Mouse (Mus musculus) limb, embryonic 13.5 days (tissue): Measurements from ENCODE around the gene Dars2. TPM values are rescaled to one million over a fixed set of nuclear protein-coding genes. Genes with fewer than 3 reads are reported as not detected.

Experiments
- ATAC-seq: fragments of 200-750 bp; cut with Nextera tagmentation; 2 replicates; pipeline ENCODE4 v1.8.0; 2017; ENCODE audit warnings: low read depth, moderate number of reproducible peaks, moderate TSS enrichment; ENCODE audit not compliant: low FRiP score
- H3K27ac ChIP-seq: fragments of 300-500 bp; sonication (generic); 2 replicates; pipeline ENCODE4 v1.5.1; 2015; ENCODE audit warnings: inconsistent platforms, mild to moderate bottlenecking, moderate library complexity
- H3K27me3 ChIP-seq: fragments of 300-500 bp; sonication (generic); 2 replicates; pipeline ENCODE4 v1.6.1; 2015; ENCODE audit warnings: mild to moderate bottlenecking, inconsistent platforms
- H3K36me3 ChIP-seq: fragments of 300-500 bp; sonication (generic); 2 replicates; pipeline ENCODE4 v1.6.1; 2015; ENCODE audit warnings: inconsistent platforms, mild to moderate bottlenecking, moderate library complexity
- H3K4me1 ChIP-seq: fragments of 300-500 bp; sonication (generic); 2 replicates; pipeline ENCODE4 v1.6.1; 2015; ENCODE audit warnings: inconsistent platforms
- H3K4me2 ChIP-seq: fragments of 300-500 bp; sonication (generic); replicated peaks from 2 replicates; pipeline ENCODE4 v1.6.1; 2015; ENCODE audit warnings: inconsistent platforms, mild to moderate bottlenecking, moderate library complexity
- H3K4me3 ChIP-seq: fragments of 300-500 bp; sonication (generic); 2 replicates; pipeline ENCODE4 v1.5.1; 2015; ENCODE audit warnings: moderate library complexity, mild to moderate bottlenecking, inconsistent platforms
- H3K9ac ChIP-seq: fragments of 300-500 bp; sonication (generic); 2 replicates; pipeline ENCODE4 v1.6.1; 2015; ENCODE audit warnings: mild to moderate bottlenecking, inconsistent platforms
- H3K9me3 ChIP-seq: fragments of 300-500 bp; sonication (generic); 2 replicates; pipeline ENCODE4 v1.6.1; 2016; ENCODE audit warnings: inconsistent platforms
- WGBS: fragments of 180-500 bp; shearing (Covaris S2); methylation state at CpG from one replicate; pipeline ENCODE4 v1.1.7; 2015; 5-methylcytosine and 5-hydroxymethylcytosine counted together
- polyA plus RNA-seq: library from polyadenylated mRNA; unstranded; fragments of >200 nt; fragmentation: Nextera tagmentation; extraction: Ambion mirVana; gene quantifications from 2 replicates; pipeline ENCODE4 v1.2.1, GENCODE M21; 2015

Dars2 gene
- 25.4 and 26.9 TPM in 2 replicates for polyA plus RNA-seq

GRCm38 (mm10) chr1:161070352-161071271, at the start of gene Dars2, which contains the start of gene Cenpl:
Dars2 (minus strand) TSS chr1:161070658.
Cenpl (plus strand) TSS chr1:161070713.
- H3K4me2 ChIP-seq, result peak within 1 kb of the TSS; percentile 84
- peak within 1 kb of the TSS; percentile 44; the same call in 1 of the 2 replicates for H3K27ac ChIP-seq
- H3K9ac ChIP-seq, result peak within 1 kb of the TSS; percentile 84
- peak; percentile 98 for ATAC-seq
- no peaks in the 10 kb centered on the region for H3K27me3 ChIP-seq
- peaks cover 2% of the 10 kb centered on the region for H3K36me3 ChIP-seq
- WGBS, result under 1% methylated on average over 57 of the region's 57 CpGs
- H3K4me3 ChIP-seq, result peak within 1 kb of the TSS; percentile 78
- H3K4me1 ChIP-seq, result peaks cover 34% of the 10 kb centered on the region
- no peaks in the 10 kb centered on the region for H3K9me3 ChIP-seq

DNA sequence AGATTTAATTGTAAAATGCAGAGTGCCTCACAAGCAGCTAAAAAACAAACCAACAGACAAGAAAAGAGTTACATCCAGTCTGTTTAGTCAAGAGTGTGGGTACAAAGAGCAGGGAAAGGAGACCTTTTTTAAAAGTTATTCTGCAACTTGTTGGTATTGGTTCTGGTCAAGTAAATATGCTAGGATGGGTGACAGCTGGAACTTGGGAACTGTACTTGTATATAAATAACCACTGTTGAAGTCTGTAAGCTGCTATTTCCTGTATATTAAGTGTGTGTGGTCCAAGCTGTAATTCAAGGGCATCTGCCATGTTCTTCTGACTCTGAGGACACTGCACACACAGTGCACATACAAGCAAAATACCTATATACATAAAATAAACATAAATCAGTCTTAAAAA, 44.1 kb upstream of the Dars2 start:
- Histone ChIP-seq H3K4me1 (no peaks in the 10 kb centered on the region), H3K9me3 (no peaks in the 10 kb centered on the region), H3K9ac (no peak overlapping the region), H3K36me3 (peaks cover 3% of the 10 kb centered on the region; the same call in 1 of the 2 replicates), H3K27me3 (no peaks in the 10 kb centered on the region), H3K27ac (no peak overlapping the region), H3K4me3 (no peak overlapping the region), H3K4me2 (no peak overlapping the region)
- ATAC-seq, result no peak

DNA sequence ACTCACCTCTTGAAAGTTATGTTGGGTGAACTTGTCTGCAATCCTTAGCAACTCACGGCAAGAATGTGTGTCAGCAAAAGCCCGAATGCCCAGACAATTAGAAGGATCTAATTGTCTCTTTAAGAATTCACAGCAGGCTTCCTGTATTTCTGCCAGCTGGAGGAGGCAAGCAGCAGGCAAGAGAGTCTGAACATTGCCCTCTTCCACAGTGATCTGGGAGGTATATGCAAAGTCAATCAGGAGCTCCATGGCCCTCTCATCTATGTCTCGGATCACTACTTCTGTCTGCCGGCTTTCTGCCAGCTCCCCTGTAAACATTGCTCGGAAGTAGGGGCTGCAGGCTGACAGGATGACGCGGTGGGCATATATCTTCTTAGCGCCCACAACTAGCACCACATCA, 38.8 kb upstream of the Dars2 start:
- no peak overlapping the region for H3K9ac ChIP-seq
- no peak overlapping the region for H3K4me3 ChIP-seq
- H3K36me3 ChIP-seq, result peaks cover 29% of the 10 kb centered on the region
- no peak overlapping the region for H3K4me2 ChIP-seq
- no peak for ATAC-seq
- no peak overlapping the region for H3K27ac ChIP-seq
- H3K9me3 ChIP-seq, result no peaks in the 10 kb centered on the region
- no peaks in the 10 kb centered on the region for H3K27me3 ChIP-seq
- WGBS, result 92% methylated on average over 8 of the region's 8 CpGs
- no peaks in the 10 kb centered on the region for H3K4me1 ChIP-seq

- Histone ChIP-seq H3K4me1 (no peaks in the 10 kb centered on the region), H3K27me3 (no peaks in the 10 kb centered on the region), H3K9ac (no peak overlapping the region), H3K27ac (no peak overlapping the region), H3K4me3 (no peak overlapping the region), H3K9me3 (no peaks in the 10 kb centered on the region), H3K36me3 (peaks cover 40% of the 10 kb centered on the region), H3K4me2 (no peak overlapping the region)
- ATAC-seq, result no peak
- 80% methylated on average over 1 of the region's 1 CpGs for WGBS
These were observed 33.4 kb upstream of the Dars2 start for GRCm38 (mm10) chr1:161103842-161104241.

- H3K9me3 ChIP-seq, result no peaks in the 10 kb centered on the region
- H3K4me2 ChIP-seq, result no peak overlapping the region
- peaks cover 45% of the 10 kb centered on the region for H3K36me3 ChIP-seq
- no peak overlapping the region for H3K9ac ChIP-seq
- ATAC-seq, result no peak
- 96% methylated on average over 4 of the region's 4 CpGs for WGBS
- no peak overlapping the region for H3K27ac ChIP-seq
- H3K27me3 ChIP-seq, result no peaks in the 10 kb centered on the region
- H3K4me1 ChIP-seq, result no peaks in the 10 kb centered on the region
- H3K4me3 ChIP-seq, result no peak overlapping the region
These were observed 29.4 kb upstream of the Dars2 start for GRCm38 (mm10) chr1:161099721-161100405.

GRCm38 (mm10) chr1:161077243-161077642, 6.8 kb upstream of the Dars2 start:
- H3K27me3 ChIP-seq, result no peaks in the 10 kb centered on the region
- no peaks in the 10 kb centered on the region for H3K9me3 ChIP-seq
- 89% methylated on average over 3 of the region's 3 CpGs for WGBS
- H3K9ac ChIP-seq, result no peak overlapping the region
- ATAC-seq, result no peak
- H3K4me2 ChIP-seq, result no peak overlapping the region
- peaks cover 19% of the 10 kb centered on the region for H3K4me1 ChIP-seq
- H3K27ac ChIP-seq, result no peak overlapping the region
- H3K36me3 ChIP-seq, result peaks cover 44% of the 10 kb centered on the region
- H3K4me3 ChIP-seq, result no peak overlapping the region

DNA sequence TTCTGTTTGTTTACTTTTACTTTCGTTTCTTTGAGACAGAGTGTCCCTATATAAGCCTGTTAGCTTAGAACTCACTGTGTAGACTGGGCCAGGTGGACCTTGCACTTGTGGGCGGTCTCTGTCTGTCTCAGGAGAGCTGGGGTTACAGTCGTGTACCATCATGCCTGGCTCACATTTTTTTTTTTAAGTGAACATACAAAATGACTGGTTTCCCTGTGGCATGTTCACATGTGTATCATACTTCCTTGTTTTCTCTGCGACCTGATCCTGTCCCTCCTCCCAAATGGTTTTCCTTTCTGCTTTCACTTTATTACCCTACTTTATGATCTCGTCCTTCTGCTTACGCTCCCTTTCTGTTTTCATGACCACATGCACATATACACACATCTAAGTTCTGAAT, 5.8 kb upstream of the Dars2 start:
- ATAC-seq, result no peak
- Histone ChIP-seq H3K4me2 (no peak overlapping the region), H3K9me3 (no peaks in the 10 kb centered on the region), H3K9ac (no peak overlapping the region), H3K36me3 (peaks cover 38% of the 10 kb centered on the region), H3K4me3 (no peak overlapping the region), H3K27me3 (no peaks in the 10 kb centered on the region), H3K4me1 (peaks cover 28% of the 10 kb centered on the region), H3K27ac (no peak overlapping the region)
- 76% methylated on average over 6 of the region's 6 CpGs for WGBS

GRCm38 (mm10) chr1:161071272-161071620, 788 bp upstream of the Dars2 start:
- H3K36me3 ChIP-seq, result peaks cover 5% of the 10 kb centered on the region
- H3K27ac ChIP-seq, result peak overlapping the region; percentile 44; the same call in 1 of the 2 replicates
- H3K4me3 ChIP-seq, result peak overlapping the region; percentile 78
- WGBS, result 0% methylated on average over 12 of the region's 12 CpGs
- H3K4me2 ChIP-seq, result peak overlapping the region; percentile 79
- ATAC-seq, result no peak
- no peaks in the 10 kb centered on the region for H3K9me3 ChIP-seq
- H3K27me3 ChIP-seq, result no peaks in the 10 kb centered on the region
- H3K4me1 ChIP-seq, result peaks cover 34% of the 10 kb centered on the region
- H3K9ac ChIP-seq, result peak overlapping the region; percentile 81

DNA sequence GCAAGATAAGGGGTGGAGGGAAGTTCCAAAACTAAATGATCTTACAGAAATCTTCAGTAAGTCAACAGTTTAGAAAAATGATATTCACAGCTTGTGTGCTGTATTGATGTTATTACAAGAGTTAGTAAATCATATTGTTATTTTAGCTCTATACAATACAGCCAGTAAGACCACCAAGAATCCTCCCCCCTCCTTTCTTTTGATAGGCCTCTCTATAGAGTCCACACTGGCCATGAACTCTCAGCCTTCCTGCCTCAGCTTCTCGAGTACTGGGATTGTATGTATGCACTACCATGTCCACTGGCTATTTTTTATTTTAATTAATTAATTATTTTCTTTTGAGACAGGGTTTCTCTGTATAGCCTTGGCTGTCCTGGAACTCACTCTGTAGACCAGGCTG, 7.1 kb downstream of the Dars2 start:
- Histone ChIP-seq H3K36me3 (peaks cover 12% of the 10 kb centered on the region), H3K4me2 (no peak overlapping the region), H3K9me3 (no peaks in the 10 kb centered on the region), H3K4me1 (no peaks in the 10 kb centered on the region), H3K27ac (no peak overlapping the region), H3K9ac (no peak overlapping the region), H3K27me3 (no peaks in the 10 kb centered on the region), H3K4me3 (no peak overlapping the region)
- ATAC-seq, result no peak
- WGBS, result 74% methylated on average over 1 of the region's 1 CpGs

DNA sequence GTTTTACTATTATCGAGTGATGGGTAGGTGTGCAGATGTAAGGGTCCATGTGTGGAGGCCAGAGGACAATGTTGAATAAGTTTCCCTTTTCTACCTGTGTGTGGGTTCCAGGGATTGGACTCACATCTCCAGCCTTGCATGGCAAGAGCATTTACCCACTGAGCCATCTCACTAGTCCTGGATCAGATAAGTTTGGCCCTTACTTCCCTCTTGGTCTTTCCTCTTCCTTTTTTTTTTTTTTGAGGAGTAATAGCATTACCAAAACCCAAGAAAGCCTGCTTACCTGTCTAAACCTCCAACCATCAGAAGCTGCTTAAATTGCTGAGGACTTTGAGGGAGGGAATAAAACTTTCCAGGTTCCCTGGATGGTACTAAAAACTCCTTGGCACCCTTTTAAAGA, 13.3 kb downstream of the Dars2 start:
- WGBS, result 95% methylated on average over 1 of the region's 1 CpGs
- Histone ChIP-seq H3K4me3 (no peak overlapping the region), H3K4me1 (no peaks in the 10 kb centered on the region), H3K36me3 (peaks cover 39% of the 10 kb centered on the region), H3K27ac (no peak overlapping the region), H3K9me3 (no peaks in the 10 kb centered on the region), H3K9ac (no peak overlapping the region), H3K27me3 (no peaks in the 10 kb centered on the region), H3K4me2 (no peak overlapping the region)
- no peak for ATAC-seq

DNA sequence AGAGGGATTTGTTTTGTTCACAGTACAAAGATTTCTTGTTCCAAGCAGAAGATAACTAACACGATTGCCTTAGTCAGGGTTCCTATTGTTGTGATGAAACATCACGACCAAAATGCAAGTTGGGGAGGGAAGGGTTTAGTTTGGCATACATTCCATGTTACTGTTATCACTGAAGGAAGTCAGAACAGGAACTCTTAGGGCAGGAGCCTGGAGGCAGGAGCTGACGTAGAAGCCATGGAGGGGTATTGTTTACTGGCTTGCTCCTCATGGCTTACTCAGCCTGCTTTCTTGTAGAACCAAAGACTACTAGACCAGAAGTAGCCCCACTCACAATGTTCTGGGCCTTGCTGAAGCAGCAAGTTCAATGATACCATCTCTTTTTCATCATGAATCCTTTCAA, 23.5 kb downstream of the Dars2 start:
- peaks cover 63% of the 10 kb centered on the region for H3K36me3 ChIP-seq
- no peak for ATAC-seq

GRCm38 (mm10) chr1:161041261-161042020, 29.0 kb downstream of the Dars2 start:
- Histone ChIP-seq H3K27ac (no peak overlapping the region), H3K4me3 (no peak overlapping the region)

More for the DNA sequence above, 23.5 kb downstream of the Dars2 start:
- Histone ChIP-seq H3K9ac (no peak overlapping the region), H3K4me1 (no peaks in the 10 kb centered on the region), H3K4me2 (no peak overlapping the region), H3K27me3 (no peaks in the 10 kb centered on the region), H3K9me3 (no peaks in the 10 kb centered on the region), H3K27ac (no peak overlapping the region), H3K4me3 (no peak overlapping the region)
- WGBS, result 90% methylated on average over 3 of the region's 3 CpGs

More at GRCm38 (mm10) chr1:161041261-161042020, 29.0 kb downstream of the Dars2 start:
- ATAC-seq, result no peak
- H3K4me2 ChIP-seq, result no peak overlapping the region
- H3K9me3 ChIP-seq, result no peaks in the 10 kb centered on the region
- H3K36me3 ChIP-seq, result peaks cover 63% of the 10 kb centered on the region
- no peaks in the 10 kb centered on the region for H3K27me3 ChIP-seq
- peaks cover 9% of the 10 kb centered on the region for H3K4me1 ChIP-seq
- H3K9ac ChIP-seq, result no peak overlapping the region
- WGBS, result 90% methylated on average over 7 of the region's 7 CpGs
